Mouse (Mus musculus) hindbrain, embryonic 13.5 days (tissue): ENCODE data around the gene Akr1c14. TPM values are rescaled to one million over a fixed set of nuclear protein-coding genes. Genes with fewer than 3 reads are reported as not detected.

Experiments
- ATAC-seq: fragments of 200-750 bp; cut with Nextera tagmentation; 2 replicates; pipeline ENCODE4 v1.8.0; 2017; ENCODE audit warnings: moderate TSS enrichment; ENCODE audit not compliant: low FRiP score
- H3K27ac ChIP-seq: fragments of 300-500 bp; sonication (generic); 2 replicates; pipeline ENCODE4 v1.5.1; 2015; ENCODE audit warnings: inconsistent platforms, mild to moderate bottlenecking, moderate library complexity
- H3K27me3 ChIP-seq: fragments of 300-500 bp; sonication (generic); 2 replicates; pipeline ENCODE4 v1.6.1; 2015; ENCODE audit warnings: mild to moderate bottlenecking, inconsistent platforms
- H3K36me3 ChIP-seq: fragments of 300-500 bp; sonication (generic); 2 replicates; pipeline ENCODE4 v1.6.1; 2015; ENCODE audit warnings: mild to moderate bottlenecking, inconsistent platforms
- H3K4me1 ChIP-seq: fragments of 300-500 bp; sonication (generic); replicated peaks from 2 replicates; pipeline ENCODE4 v1.6.1; 2015; ENCODE audit warnings: inconsistent platforms
- H3K4me2 ChIP-seq: fragments of 300-500 bp; sonication (generic); 2 replicates; pipeline ENCODE4 v1.6.1; 2015; ENCODE audit warnings: inconsistent platforms, mild to moderate bottlenecking, moderate library complexity
- H3K4me3 ChIP-seq: fragments of 300-500 bp; sonication (generic); 2 replicates; pipeline ENCODE4 v1.5.1; 2015; ENCODE audit warnings: mild to moderate bottlenecking, inconsistent platforms
- H3K9ac ChIP-seq: fragments of 300-500 bp; sonication (generic); 2 replicates; pipeline ENCODE4 v1.6.1; 2015; ENCODE audit warnings: mild to moderate bottlenecking, inconsistent platforms
- H3K9me3 ChIP-seq: fragments of 300-500 bp; sonication (generic); 2 replicates; pipeline ENCODE4 v1.6.1; 2016; ENCODE audit warnings: inconsistent platforms
- WGBS: fragments of 180-500 bp; shearing (Covaris S2); methylation state at CpG from one replicate; pipeline ENCODE4 v1.1.7; 2015; 5-methylcytosine and 5-hydroxymethylcytosine counted together
- polyA plus RNA-seq: library from polyadenylated mRNA; unstranded; fragments of >200 nt; fragmentation: Nextera tagmentation; extraction: Ambion mirVana; gene quantifications from 2 replicates; pipeline ENCODE4 v1.2.1, GENCODE M21; 2015

Gene Akr1c14
- polyA plus RNA-seq, 1 experiment from 2014 or later: 0.68 TPM

DNA sequence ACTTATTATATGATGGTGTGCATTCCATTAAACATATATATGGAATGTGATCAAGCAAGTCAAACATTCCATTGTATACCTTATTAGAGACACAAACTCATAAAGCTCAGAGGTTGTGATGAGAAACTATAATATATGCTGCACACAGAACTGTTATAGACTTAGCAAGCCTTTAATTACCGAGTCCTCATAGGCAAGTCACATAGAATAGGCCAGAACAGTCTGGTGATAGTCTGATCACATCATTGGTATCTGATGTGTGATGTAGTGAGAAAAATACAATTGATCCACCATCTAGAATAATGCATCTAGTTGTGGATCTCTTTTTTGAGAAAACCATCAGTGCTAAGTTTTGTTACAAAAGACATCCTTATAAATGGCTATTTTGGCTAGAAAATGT lies 82.5 kb downstream of the Akr1c14 start:
- Histone ChIP-seq H3K4me2 (no peak overlapping the region), H3K27ac (no peak overlapping the region), H3K9ac (no peak overlapping the region), H3K27me3 (no peaks in the 10 kb centered on the region), H3K36me3 (no peaks in the 10 kb centered on the region), H3K9me3 (no peaks in the 10 kb centered on the region), H3K4me1 (no peaks in the 10 kb centered on the region), H3K4me3 (no peak overlapping the region)
- ATAC-seq: no peak
- 71% methylated on average over 1 of the region's 1 CpGs for WGBS

GRCm38 (mm10) chr13:4131721-4132120 lies 82.9 kb downstream of the Akr1c14 start:
- H3K4me2 ChIP-seq: no peak overlapping the region
- H3K9ac ChIP-seq: no peak overlapping the region
- 77% methylated on average over 3 of the region's 3 CpGs for WGBS
- H3K27ac ChIP-seq: no peak overlapping the region
- H3K4me3 ChIP-seq: no peak overlapping the region
- no peaks in the 10 kb centered on the region for H3K9me3 ChIP-seq
- ATAC-seq: no peak
- no peaks in the 10 kb centered on the region for H3K36me3 ChIP-seq
- H3K27me3 ChIP-seq: no peaks in the 10 kb centered on the region
- H3K4me1 ChIP-seq: no peaks in the 10 kb centered on the region

GRCm38 (mm10) chr13:4133070-4133469 lies 84.3 kb downstream of the Akr1c14 start:
- no peak overlapping the region for H3K27ac ChIP-seq
- 43% methylated on average over 2 of the region's 2 CpGs for WGBS
- no peak for ATAC-seq

More at GRCm38 (mm10) chr13:4133070-4133469, 84.3 kb downstream of the Akr1c14 start:
- H3K9ac ChIP-seq: no peak overlapping the region
- no peaks in the 10 kb centered on the region for H3K36me3 ChIP-seq
- H3K27me3 ChIP-seq: no peaks in the 10 kb centered on the region
- no peak overlapping the region for H3K4me3 ChIP-seq
- H3K9me3 ChIP-seq: no peaks in the 10 kb centered on the region
- no peak overlapping the region for H3K4me2 ChIP-seq
- no peaks in the 10 kb centered on the region for H3K4me1 ChIP-seq

Other genes with a start within 250 kb of the Akr1c14 start
- gene Calml3, start 244.7 kb upstream of the Akr1c14 start, polyA plus RNA-seq: not detected in 2 replicates
- gene Calm4, start 211.3 kb upstream of the Akr1c14 start, polyA plus RNA-seq: not detected in 2 replicates
- not detected in 2 replicates for gene Calm5, start 194.8 kb upstream of the Akr1c14 start, polyA plus RNA-seq
- 13.9 and 15.9 TPM in 2 replicates for gene Net1, start 130.8 kb upstream of the Akr1c14 start, polyA plus RNA-seq
- not detected in 2 replicates for gene Tubal3, start 130.7 kb upstream of the Akr1c14 start, polyA plus RNA-seq
- not detected in 2 replicates for gene Ucn3, start 103.7 kb upstream of the Akr1c14 start, polyA plus RNA-seq
- not detected in 2 replicates for gene Akr1c18, start 101.6 kb downstream of the Akr1c14 start, polyA plus RNA-seq
- 5.6 and 6.0 TPM in 2 replicates for gene Akr1c13, start 142.1 kb downstream of the Akr1c14 start, polyA plus RNA-seq
- 5.7 and 5.9 TPM in 2 replicates for gene Akr1c19, start 179.7 kb downstream of the Akr1c14 start, polyA plus RNA-seq
- 0.25 and 0.28 TPM in 2 replicates for gene Akr1c12, start 230.4 kb downstream of the Akr1c14 start, polyA plus RNA-seq